ENCODE assay signal across 17 mouse cellular contexts in genomic region chr5:142081076-142081475, GRCm38 (mm10).
"Had no signal": no experiment of that assay in that cellular context is flagged by ENCODE, and none has a peak within 500 bp of the region (broad histone marks: within the 10 kb centered on the region; RNA-seq: fewer than 3 reads in every experiment).

No protein-coding gene starts in this region.

- H3K4me3 ChIP-seq: layer of hippocampus, adult 2 months; limb, embryonic 12.5 days; liver, embryonic 13.5 days; lung, embryonic 15.5 days; midbrain, embryonic 15.5 days; neural tube, embryonic 12.5 days had no signal

- H3K27me3 ChIP-seq: limb, embryonic 12.5 days; liver, embryonic 13.5 days; lung, embryonic 15.5 days; midbrain, embryonic 15.5 days; neural tube, embryonic 12.5 days had no signal

- H3K36me3 ChIP-seq: limb, embryonic 12.5 days; liver, embryonic 13.5 days; lung, embryonic 15.5 days; midbrain, embryonic 15.5 days; neural tube, embryonic 12.5 days had no signal

- ATAC-seq: liver, postnatal 0 days; midbrain, embryonic 15.5 days had no signal

- H3K9me3 ChIP-seq: limb, embryonic 12.5 days; lung, embryonic 15.5 days; midbrain, embryonic 15.5 days; neural tube, embryonic 12.5 days had no signal

- H3K4me2 ChIP-seq: limb, embryonic 12.5 days; liver, embryonic 13.5 days; lung, embryonic 15.5 days; midbrain, embryonic 15.5 days; neural tube, embryonic 12.5 days had no signal

- H3K9ac ChIP-seq: limb, embryonic 12.5 days; liver, embryonic 13.5 days; liver, postnatal 0 days; lung, embryonic 15.5 days; midbrain, embryonic 15.5 days; neural tube, embryonic 12.5 days had no signal

- H3K27ac ChIP-seq: kidney, postnatal 0 days; layer of hippocampus, adult 2 months; limb, embryonic 12.5 days; liver, embryonic 13.5 days; lung, embryonic 15.5 days; macrophage; midbrain, embryonic 15.5 days; neural tube, embryonic 12.5 days had no signal

- DNase-seq: kidney, adult 9 months; kidney, postnatal 36 days; liver; liver, embryonic 13.5 days; liver, postnatal 0 days; lung, postnatal 14 days; retina, postnatal 1 day; right cerebral cortex, postnatal 4 days; spleen, adult 18-20 months; thymus, postnatal 36 days had no signal

- H3K4me1 ChIP-seq: liver, embryonic 13.5 days; lung, embryonic 15.5 days; midbrain, embryonic 15.5 days; neural tube, embryonic 12.5 days had no signal
